Mouse (Mus musculus) G1E (cell line): ENCODE results near the gene Olfr155.

Experiments used
- CTCF ChIP-seq: IDR thresholded peaks from 2 replicates; pipeline ENCODE4 v1.5.1; 2012; ENCODE audit warnings: low read depth, low read length, inconsistent platforms, mixed read lengths
- GATA1 ChIP-seq: IDR thresholded peaks from 2 replicates; pipeline ENCODE4 v1.6.1; 2012; ENCODE audit warnings: borderline replicate concordance, low read length, inconsistent platforms, mixed read lengths
- POLR2AphosphoS5 ChIP-seq: IDR thresholded peaks from 2 replicates; pipeline ENCODE4 v1.6.1; 2012; ENCODE audit warnings: low read depth, low read length, inconsistent platforms; ENCODE audit not compliant: insufficient replicate concordance

DNA sequence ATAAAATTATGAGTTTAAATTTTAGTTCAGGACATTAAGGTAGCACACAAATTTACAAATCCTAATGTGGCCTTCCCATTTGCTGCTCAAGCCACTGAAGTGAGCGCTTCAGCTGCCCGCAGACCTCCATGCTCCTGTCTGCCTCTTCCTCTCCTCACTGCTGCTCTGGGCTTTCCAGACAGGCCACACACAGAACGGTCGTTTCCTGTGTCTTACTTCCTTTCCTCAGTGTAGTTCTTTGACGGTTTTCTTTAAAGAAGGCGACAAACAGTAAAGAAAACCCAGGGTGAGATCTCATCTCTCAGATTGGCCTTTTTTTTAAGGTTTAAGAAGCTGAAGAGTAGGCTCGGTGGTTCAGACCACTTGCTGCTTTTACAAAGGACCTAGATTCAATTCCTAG, 52.3 kb downstream of the Olfr155 start:
- no peak for TF ChIP-seq POLR2AphosphoS5
- no peak for TF ChIP-seq CTCF
- no peak for TF ChIP-seq GATA1
